Mouse (Mus musculus) lung, postnatal 0 days (tissue): Measurements from ENCODE around the gene Abhd8.

Experiments used
- CTCF ChIP-seq: IDR thresholded peaks from 2 replicates; pipeline ENCODE4 v1.5.1; 2016; ENCODE audit warnings: antibody characterized with exemption, mild to moderate bottlenecking
- EP300 ChIP-seq: IDR thresholded peaks from 2 replicates; pipeline ENCODE4 v1.6.1; 2016; ENCODE audit warnings: antibody characterized with exemption, mild to moderate bottlenecking, control low read depth

GRCm38 (mm10) chr8:71407441-71407840, 56.0 kb downstream of the Abhd8 start:
- TF ChIP-seq CTCF (no peak), EP300 (no peak)
